Mouse (Mus musculus) stomach, embryonic 15.5 days (tissue): Measurements from ENCODE around the gene Nova2. TPM values are rescaled to one million over a fixed set of nuclear protein-coding genes. Genes with fewer than 3 reads are reported as not detected.

Experiments used
- ATAC-seq: fragments of 200-750 bp; cut with Nextera tagmentation; 2 replicates; pipeline ENCODE4 v1.8.0; 2017; ENCODE audit warnings: low read depth, moderate number of reproducible peaks, moderate TSS enrichment; ENCODE audit not compliant: insufficient read depth, low FRiP score
- H3K27ac ChIP-seq: fragments of 300-500 bp; sonication (generic); 2 replicates; pipeline ENCODE4 v1.5.1; 2015; ENCODE audit warnings: mild to moderate bottlenecking, inconsistent platforms
- H3K27me3 ChIP-seq: fragments of 300-500 bp; sonication (generic); replicated peaks from 2 replicates; pipeline ENCODE4 v1.6.1; 2015; ENCODE audit warnings: inconsistent platforms
- H3K36me3 ChIP-seq: fragments of 300-500 bp; sonication (generic); 2 replicates; pipeline ENCODE4 v1.6.1; 2015; ENCODE audit warnings: inconsistent platforms
- H3K4me1 ChIP-seq: fragments of 300-500 bp; sonication (generic); 2 replicates; pipeline ENCODE4 v1.6.1; 2015; ENCODE audit warnings: inconsistent platforms
- H3K4me2 ChIP-seq: fragments of 300-500 bp; sonication (generic); 2 replicates; pipeline ENCODE4 v1.6.1; 2015; ENCODE audit warnings: mild to moderate bottlenecking, inconsistent platforms
- H3K4me3 ChIP-seq: fragments of 300-500 bp; sonication (generic); replicated peaks from 2 replicates; pipeline ENCODE4 v1.5.1; 2015; ENCODE audit warnings: inconsistent platforms
- H3K9ac ChIP-seq: fragments of 300-500 bp; sonication (generic); 2 replicates; pipeline ENCODE4 v1.6.1; 2015; ENCODE audit warnings: inconsistent platforms
- H3K9me3 ChIP-seq: fragments of 300-500 bp; sonication (generic); 2 replicates; pipeline ENCODE4 v1.6.1; 2016; ENCODE audit warnings: inconsistent platforms
- WGBS: fragments of 180-500 bp; shearing (Covaris S2); methylation state at CpG from one replicate; pipeline ENCODE4 v1.1.7; 2015; 5-methylcytosine and 5-hydroxymethylcytosine counted together
- polyA plus RNA-seq: library from polyadenylated mRNA; unstranded; fragments of >200 nt; fragmentation: Nextera tagmentation; extraction: Ambion mirVana; gene quantifications from 2 replicates; pipeline ENCODE4 v1.2.1, GENCODE M21; 2015

Nova2 gene
- 0.63 TPM in 2 replicates for polyA plus RNA-seq

- Histone ChIP-seq H3K4me3 (peak within 1 kb of the TSS; percentile 51), H3K4me2 (peak within 1 kb of the TSS; percentile 94), H3K27me3 (peaks cover 44% of the 10 kb centered on the region), H3K4me1 (peaks cover 9% of the 10 kb centered on the region), H3K36me3 (no peaks in the 10 kb centered on the region), H3K27ac (no peak within 1 kb of the TSS), H3K9ac (0 out of 2 replicates have a peak within 1 kb of the TSS, but pooled peaks have one; percentile 22), H3K9me3 (no peaks in the 10 kb centered on the region)
- ATAC-seq = peak; percentile 79
- WGBS = 2% methylated on average over 30 of the region's 45 CpGs
Observed at GRCm38 (mm10) chr7:18925162-18925938, at the start of gene Nova2. TSS of gene Nova2 (plus strand) at chr7:18925888.

DNA sequence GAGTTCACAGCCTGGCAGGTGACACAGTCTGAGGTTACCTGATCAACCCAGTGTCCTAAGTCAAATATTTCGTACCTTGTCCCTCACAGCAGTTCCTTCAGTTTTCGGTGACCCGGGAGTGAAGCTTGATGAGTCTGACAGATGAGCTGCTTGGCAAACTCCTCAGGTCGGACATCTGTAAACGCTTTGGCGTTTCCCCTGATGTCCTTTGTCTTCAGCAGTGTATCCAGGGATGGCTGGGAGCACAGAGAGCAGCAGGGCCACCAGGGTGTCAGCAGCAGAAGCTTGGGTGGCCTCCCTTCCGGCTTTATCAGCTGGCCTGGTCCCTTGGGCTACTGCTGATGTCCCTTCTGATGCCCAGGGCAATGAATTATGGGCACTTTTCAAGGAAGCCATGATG is 47.0 kb upstream of the Nova2 start:
- no peaks in the 10 kb centered on the region for H3K27me3 ChIP-seq
- H3K27ac ChIP-seq = no peak overlapping the region
- no peak for ATAC-seq
- H3K36me3 ChIP-seq = no peaks in the 10 kb centered on the region
- H3K9me3 ChIP-seq = no peaks in the 10 kb centered on the region
- H3K4me2 ChIP-seq = no peak overlapping the region
- H3K9ac ChIP-seq = no peak overlapping the region
- no peak overlapping the region for H3K4me3 ChIP-seq
- WGBS = 66% methylated on average over 7 of the region's 7 CpGs
- H3K4me1 ChIP-seq = no peaks in the 10 kb centered on the region

- Histone ChIP-seq H3K36me3 (no peaks in the 10 kb centered on the region), H3K27me3 (no peaks in the 10 kb centered on the region), H3K9me3 (no peaks in the 10 kb centered on the region), H3K4me3 (0 out of 2 replicates have a peak overlapping the region, but pooled peaks have one; percentile 15), H3K4me2 (peak overlapping the region; percentile 37), H3K9ac (no peak overlapping the region), H3K27ac (peak overlapping the region; percentile 77), H3K4me1 (peaks cover 3% of the 10 kb centered on the region; the same call in 1 of the 2 replicates)
- ATAC-seq = peak; percentile 85
- 42% methylated on average over 9 of the region's 9 CpGs for WGBS
Observed at GRCm38 (mm10) chr7:18883991-18884744, 41.5 kb upstream of the Nova2 start.

DNA sequence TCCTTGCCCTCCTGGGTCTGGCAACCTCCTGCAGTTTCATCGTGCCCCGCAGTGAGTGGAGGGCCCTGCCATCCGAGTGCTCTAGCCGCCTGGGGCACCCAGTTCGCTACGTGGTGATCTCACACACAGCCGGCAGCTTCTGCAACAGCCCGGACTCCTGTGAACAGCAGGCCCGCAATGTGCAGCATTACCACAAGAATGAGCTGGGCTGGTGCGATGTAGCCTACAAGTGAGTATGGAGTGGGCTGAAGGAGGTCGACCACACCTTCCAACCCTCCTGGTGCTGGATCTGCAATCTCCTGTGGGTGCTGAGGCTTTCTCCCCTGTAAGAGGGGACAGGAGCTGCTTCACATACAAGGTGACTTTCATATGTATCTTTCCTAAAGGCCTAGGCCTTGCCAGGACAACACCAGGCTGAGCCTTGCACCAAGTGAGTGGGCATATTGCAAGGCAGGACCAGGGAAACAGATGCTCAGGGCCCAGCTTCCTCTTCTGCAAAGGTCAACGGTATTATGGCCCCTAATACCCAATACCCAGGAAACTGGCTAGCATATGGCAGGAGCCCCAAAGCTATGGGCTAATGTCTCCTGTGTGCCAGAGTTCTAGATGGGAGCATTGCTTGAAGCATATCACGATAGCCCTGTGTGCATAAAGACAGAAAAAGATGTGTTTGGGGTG is 40.8 kb upstream of the Nova2 start:
- peak overlapping the region; percentile 77 for H3K27ac ChIP-seq

GRCm38 (mm10) chr7:18886963-18887362 is 38.7 kb upstream of the Nova2 start:
- 88% methylated on average over 1 of the region's 1 CpGs for WGBS
- Histone ChIP-seq H3K9me3 (no peaks in the 10 kb centered on the region), H3K27me3 (no peaks in the 10 kb centered on the region), H3K9ac (no peak overlapping the region), H3K36me3 (no peaks in the 10 kb centered on the region), H3K4me3 (no peak overlapping the region), H3K4me1 (peaks cover 3% of the 10 kb centered on the region; the same call in 1 of the 2 replicates), H3K27ac (no peak overlapping the region), H3K4me2 (no peak overlapping the region)
- ATAC-seq = no peak

More for the DNA sequence above, 40.8 kb upstream of the Nova2 start:
- no peak for ATAC-seq
- H3K9ac ChIP-seq = no peak overlapping the region
- H3K27me3 ChIP-seq = no peaks in the 10 kb centered on the region
- WGBS = 47% methylated on average over 13 of the region's 13 CpGs
- no peaks in the 10 kb centered on the region for H3K9me3 ChIP-seq
- H3K4me1 ChIP-seq = peaks cover 3% of the 10 kb centered on the region; the same call in 1 of the 2 replicates
- 0 out of 2 replicates have a peak overlapping the region, but pooled peaks have one; percentile 15 for H3K4me3 ChIP-seq
- H3K4me2 ChIP-seq = peak overlapping the region; percentile 37
- H3K36me3 ChIP-seq = no peaks in the 10 kb centered on the region

- no peak overlapping the region for H3K27ac ChIP-seq
- no peaks in the 10 kb centered on the region for H3K9me3 ChIP-seq
- no peak overlapping the region for H3K4me3 ChIP-seq
- no peak overlapping the region for H3K9ac ChIP-seq
- peaks cover 22% of the 10 kb centered on the region for H3K4me1 ChIP-seq
- WGBS = 88% methylated on average over 8 of the region's 8 CpGs
- no peaks in the 10 kb centered on the region; the same call in 1 of the 2 replicates for H3K27me3 ChIP-seq
- no peaks in the 10 kb centered on the region for H3K36me3 ChIP-seq
- ATAC-seq = no peak
- H3K4me2 ChIP-seq = no peak overlapping the region
Observed at GRCm38 (mm10) chr7:18890848-18891247, 34.8 kb upstream of the Nova2 start.

DNA sequence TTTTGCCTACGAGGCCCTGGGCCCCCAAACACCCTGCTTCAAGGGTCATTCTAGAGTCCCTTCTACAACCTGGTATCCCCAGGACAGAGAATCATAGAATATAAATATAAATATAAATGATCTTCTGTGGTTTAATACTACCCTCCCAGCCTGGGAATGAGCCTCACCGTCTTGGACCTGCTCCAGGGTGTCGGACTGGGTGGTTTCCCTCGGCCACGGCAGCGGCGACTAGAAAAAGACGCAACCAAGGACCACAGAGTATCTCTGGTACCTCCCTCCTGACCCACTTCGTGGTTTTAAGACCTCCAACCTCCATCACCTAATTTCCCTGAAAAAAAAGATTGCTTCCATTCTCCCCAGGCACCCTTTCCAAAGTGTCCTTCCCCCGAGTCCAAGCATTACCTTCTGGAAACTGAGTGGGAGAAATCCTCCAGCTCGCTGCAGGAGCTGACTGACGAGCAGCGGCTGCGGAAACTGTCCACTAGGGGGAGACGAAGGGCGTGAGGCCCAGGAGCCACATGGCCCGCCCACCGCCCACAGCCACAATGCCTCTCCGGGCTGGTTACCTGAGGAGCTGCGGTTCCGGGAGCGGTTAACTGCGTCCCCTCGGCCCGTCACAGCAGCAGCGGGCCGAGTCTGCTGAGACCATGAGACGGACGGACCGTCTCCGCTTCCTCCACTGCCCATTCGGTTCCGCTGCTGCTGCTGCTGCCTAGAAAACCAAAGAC is 33.7 kb upstream of the Nova2 start:
- Histone ChIP-seq H3K36me3 (no peaks in the 10 kb centered on the region), H3K4me1 (peaks cover 22% of the 10 kb centered on the region), H3K9me3 (no peaks in the 10 kb centered on the region), H3K27ac (no peak overlapping the region), H3K27me3 (no peaks in the 10 kb centered on the region; the same call in 1 of the 2 replicates), H3K4me3 (peak overlapping the region; percentile 43), H3K4me2 (peak overlapping the region; percentile 94), H3K9ac (peak overlapping the region; percentile 22; the same call in 1 of the 2 replicates)
- 19% methylated on average over 33 of the region's 33 CpGs for WGBS
- peak; percentile 74 for ATAC-seq

DNA sequence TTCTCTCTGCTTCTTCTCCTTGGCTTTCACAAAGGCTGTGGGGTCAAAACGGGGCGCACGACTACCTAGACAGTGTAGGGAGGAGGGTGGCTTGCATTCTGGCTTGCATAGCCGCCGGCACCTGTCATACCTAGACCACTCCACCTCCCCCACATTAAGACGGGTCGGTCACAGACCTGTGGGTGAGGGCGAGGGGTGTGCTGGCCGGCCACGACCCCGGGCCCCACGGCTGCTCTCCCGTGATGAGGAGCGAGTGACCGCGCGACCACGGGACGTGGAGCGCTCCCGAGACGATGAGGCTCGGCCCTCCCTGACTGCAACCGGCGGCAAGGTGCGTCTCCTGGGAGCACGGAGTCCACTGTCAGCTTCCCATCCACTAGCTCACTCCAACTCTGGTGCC is 32.7 kb upstream of the Nova2 start:
- no peak overlapping the region for H3K9ac ChIP-seq
- peaks cover 22% of the 10 kb centered on the region for H3K4me1 ChIP-seq
- no peaks in the 10 kb centered on the region; the same call in 1 of the 2 replicates for H3K27me3 ChIP-seq
- no peak overlapping the region for H3K27ac ChIP-seq
- WGBS = 34% methylated on average over 27 of the region's 27 CpGs
- 0 out of 2 replicates have a peak, but pooled peaks have one; percentile 4 for ATAC-seq
- no peaks in the 10 kb centered on the region for H3K36me3 ChIP-seq
- no peaks in the 10 kb centered on the region for H3K9me3 ChIP-seq
- peak overlapping the region; percentile 42; the same call in 1 of the 2 replicates for H3K4me3 ChIP-seq
- H3K4me2 ChIP-seq = peak overlapping the region; percentile 94

DNA sequence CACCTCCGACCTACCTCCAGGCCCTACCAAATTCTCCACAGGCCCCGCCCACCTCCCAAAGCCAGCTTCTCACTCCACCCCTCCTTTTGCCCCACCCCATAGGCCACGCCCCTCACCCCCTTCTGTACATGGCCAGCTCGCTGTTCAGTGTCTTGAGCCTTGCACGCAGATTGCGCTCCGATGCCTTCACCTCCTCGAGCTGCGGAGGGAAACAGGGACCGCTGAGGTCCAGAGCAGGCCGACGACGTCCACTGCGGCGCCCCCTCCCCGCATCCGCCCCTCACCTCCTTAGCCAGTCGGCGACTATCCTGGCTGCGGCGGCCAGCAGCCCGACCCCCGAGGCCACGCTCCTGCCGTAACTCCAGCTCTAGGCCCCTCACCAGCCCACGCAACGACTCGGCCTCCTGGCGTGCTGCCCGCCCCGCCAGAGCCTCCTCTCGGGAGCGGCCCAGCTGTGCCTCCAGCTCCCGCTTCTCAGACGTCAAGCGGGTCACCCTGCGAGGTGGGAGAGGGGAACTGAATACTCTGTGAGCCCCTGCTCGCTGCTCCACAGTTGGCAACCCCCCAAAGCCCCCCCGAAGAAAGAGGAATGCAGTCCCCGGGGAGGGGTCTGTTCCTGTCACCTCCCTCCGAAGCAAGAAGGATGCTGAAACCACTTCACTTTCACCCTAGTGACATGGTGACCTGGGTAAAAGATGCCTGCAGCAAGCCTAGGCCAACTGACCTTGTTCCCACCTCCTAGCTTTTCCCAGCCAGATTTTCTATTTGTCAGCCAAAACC is 31.8 kb upstream of the Nova2 start:
- Histone ChIP-seq H3K4me2 (peak overlapping the region; percentile 94), H3K27me3 (no peaks in the 10 kb centered on the region; the same call in 1 of the 2 replicates), H3K9me3 (no peaks in the 10 kb centered on the region), H3K36me3 (peaks cover 4% of the 10 kb centered on the region; the same call in 1 of the 2 replicates), H3K4me3 (peak overlapping the region; percentile 42), H3K27ac (no peak overlapping the region), H3K4me1 (peaks cover 22% of the 10 kb centered on the region), H3K9ac (peak overlapping the region; percentile 22; the same call in 1 of the 2 replicates)
- ATAC-seq = peak; percentile 23; the same call in 1 of the 2 replicates
- 2% methylated on average over 40 of the region's 41 CpGs for WGBS

GRCm38 (mm10) chr7:18896536-18896935 is 29.2 kb upstream of the Nova2 start:
- H3K4me2 ChIP-seq = no peak overlapping the region
- no peak for ATAC-seq
- H3K4me3 ChIP-seq = no peak overlapping the region

More at GRCm38 (mm10) chr7:18896536-18896935, 29.2 kb upstream of the Nova2 start:
- Histone ChIP-seq H3K9ac (no peak overlapping the region), H3K27me3 (no peaks in the 10 kb centered on the region; the same call in 1 of the 2 replicates), H3K9me3 (no peaks in the 10 kb centered on the region), H3K27ac (no peak overlapping the region), H3K4me1 (peaks cover 22% of the 10 kb centered on the region), H3K36me3 (peaks cover 16% of the 10 kb centered on the region)
- WGBS = 47% methylated on average over 5 of the region's 5 CpGs
